Mouse (Mus musculus): ENCODE data around the gene Dgkh.

Dgkh gene

DNA sequence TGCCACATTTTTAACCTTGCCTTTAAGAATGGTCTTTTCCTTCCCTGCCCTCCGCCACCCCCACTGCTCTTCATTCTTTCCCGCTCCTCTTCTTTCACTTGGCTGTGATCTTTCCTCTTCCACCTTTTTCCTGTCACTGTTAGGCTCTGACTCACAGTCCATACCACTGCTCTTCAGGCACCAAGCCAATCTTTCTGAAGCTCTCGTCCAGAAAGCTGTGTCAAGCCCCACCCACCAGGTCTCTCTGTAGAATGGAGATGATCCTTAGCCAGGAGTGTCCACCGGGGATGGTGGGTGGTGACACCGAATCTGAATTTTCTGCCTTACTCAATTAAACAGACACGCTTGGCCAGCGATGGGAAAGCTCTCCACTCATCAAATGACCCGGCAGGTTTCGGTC is 58.0 kb downstream of the Dgkh start:
- DNase-seq (ENCODE audit: low read depth): no peak

DNA sequence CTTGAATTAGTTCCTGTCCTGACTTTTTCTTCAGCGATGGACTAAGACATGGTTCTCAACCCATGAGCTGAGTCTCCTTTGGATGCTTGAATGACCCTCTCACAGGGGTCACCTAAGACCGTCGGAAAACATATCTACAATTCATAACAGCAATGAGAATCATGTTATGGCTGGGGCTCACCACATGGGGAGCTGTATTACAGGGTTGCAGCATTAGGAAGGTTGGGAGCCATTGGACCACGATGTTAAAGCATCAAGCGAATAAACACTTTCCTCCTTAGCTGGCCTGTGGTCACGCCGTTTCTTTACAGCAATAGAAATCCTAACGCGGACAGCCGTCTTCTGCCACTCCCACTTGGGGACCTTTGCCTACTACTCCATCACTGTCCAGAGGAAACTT is 62.6 kb downstream of the Dgkh start:
- DNase-seq (ENCODE audit: low read depth): no peak

DNA sequence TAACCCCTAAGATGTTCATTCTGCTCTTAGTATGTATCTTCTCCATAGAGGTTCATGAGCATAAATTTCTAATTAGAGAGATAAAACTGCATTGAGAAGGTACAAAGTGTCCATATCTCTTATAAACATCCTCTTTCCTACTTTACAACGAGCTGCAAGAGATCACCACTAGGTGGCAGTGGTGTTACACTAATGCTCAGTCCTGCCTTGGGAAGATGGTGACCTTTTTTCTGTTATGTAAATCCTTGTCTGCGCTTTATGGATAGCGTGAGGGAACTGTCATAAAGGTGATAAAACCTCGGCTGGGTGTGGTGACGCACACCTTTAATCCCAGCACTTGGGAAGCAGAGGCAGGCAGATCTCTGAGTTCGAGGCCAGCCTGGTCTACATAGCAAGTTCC is 64.3 kb downstream of the Dgkh start:
- peak; percentile 63 for DNase-seq (ENCODE audit: low read depth)

DNA sequence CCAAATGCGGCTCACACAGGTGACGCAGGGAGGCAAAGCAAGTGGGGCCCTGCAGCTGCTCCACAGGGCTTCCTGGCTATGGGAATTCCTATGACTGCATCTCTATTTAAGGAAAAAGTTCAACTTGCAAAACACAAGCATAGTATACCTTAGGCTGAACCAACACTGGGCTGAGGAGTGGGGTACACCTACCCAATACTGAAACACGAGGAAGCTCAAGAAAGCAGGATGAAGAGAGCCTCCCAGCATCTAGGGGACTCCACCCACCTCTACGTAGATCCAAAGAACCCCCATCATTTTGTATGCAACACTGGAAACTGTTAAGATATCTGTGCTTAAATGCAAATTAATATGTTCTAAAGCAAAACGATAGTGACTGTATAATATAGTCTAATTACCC is 64.8 kb downstream of the Dgkh start:
- no peak for DNase-seq (ENCODE audit: low read depth)

DNA sequence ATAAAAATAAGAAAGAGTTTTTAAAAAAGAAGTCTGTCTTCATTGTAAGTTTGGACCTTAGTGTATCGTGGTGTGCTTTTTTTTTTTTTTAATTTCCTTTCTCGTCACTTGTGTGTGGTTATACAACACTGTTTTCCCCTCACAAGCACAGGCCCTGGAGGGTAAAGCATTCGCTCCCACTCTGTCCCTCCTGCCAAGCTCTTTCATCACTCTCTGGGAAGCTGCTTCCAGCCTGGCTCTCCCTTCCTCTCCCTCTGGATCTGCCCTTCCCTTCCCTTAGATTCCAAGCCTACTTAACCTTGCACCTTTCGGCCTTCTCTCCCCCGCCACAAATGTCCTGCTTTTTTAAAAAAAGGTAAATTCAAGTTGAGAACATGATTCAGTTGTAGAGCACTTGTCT is 69.9 kb downstream of the Dgkh start:
- DNase-seq (ENCODE audit: low read depth): no peak

DNA sequence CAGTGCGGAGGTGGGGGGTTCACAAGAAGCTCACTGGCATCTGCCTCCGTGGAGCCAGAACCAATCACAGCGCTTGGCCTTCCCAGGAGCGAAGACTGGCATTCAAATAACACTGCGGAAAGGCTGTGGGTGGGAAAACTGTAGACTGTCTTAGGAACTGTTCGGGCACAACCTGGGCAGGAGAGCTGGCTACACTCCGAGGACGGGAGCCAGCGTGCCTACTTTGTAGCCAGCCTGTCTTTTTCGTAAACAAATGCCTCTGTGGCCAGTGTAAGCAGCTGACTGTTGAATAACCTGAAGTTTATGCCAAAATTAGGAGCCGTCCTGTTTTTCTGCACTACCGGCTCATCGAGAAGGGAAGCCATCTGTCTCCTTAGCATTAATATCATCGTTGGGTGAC is 71.1 kb downstream of the Dgkh start:
- no peak for DNase-seq (ENCODE audit: low read depth)

DNA sequence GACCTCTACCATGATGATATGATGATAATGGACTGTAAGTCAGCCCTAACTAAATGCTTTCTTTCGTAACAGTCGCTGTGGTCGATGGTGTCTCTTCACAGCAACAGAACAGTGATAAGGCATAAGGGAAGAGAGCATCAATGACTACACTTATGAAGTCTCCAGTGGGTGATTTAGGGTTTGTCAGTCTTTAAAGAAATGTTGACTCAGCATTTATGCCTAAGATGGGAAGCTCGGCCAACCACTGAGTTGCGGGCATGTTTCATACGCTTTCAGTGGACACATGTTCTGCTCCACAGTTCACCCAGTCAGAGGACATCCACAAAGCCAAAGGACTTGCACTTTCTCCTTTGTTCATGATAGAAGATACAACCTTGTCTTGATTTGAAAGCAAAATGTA is 73.9 kb downstream of the Dgkh start:
- no peak for DNase-seq (ENCODE audit: low read depth)

DNA sequence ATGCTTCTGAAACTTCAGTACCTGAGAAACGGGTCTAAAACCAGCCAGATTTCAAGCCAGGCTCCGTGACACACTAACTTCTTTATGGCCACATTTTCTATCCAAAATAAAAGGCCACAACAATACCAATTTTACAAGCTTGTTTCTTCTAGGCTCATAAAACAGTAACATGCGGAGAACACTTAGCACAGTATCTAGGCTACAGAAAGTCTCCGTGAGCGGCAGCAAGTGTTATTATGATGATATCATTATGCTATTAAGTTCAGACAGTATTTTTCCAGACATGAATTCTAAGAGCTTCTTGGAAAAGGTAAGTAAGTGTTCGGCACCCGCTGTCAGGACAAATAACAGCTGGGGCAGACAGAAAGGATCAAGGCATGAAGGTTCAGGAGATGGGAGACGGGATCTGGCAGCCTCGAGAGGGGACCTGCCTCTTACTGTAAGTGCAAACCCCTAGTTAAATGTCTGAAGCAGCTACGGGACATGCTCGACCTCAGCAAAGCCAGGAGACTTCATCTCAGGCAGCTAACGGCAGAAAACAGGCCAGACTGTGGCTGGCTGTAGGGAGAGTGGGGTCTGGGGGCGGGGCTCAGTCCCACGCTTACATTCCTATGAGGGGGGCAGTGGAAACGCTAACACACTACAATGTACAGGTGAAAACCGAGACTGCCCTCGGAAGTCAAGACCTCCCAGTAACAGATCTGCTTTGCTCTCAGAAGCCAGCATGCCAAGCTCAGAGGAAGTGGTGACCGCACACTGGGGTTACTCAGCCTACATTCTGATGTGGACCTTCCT is 75.5 kb downstream of the Dgkh start:
- no peak for DNase-seq (ENCODE audit: low read depth)

DNA sequence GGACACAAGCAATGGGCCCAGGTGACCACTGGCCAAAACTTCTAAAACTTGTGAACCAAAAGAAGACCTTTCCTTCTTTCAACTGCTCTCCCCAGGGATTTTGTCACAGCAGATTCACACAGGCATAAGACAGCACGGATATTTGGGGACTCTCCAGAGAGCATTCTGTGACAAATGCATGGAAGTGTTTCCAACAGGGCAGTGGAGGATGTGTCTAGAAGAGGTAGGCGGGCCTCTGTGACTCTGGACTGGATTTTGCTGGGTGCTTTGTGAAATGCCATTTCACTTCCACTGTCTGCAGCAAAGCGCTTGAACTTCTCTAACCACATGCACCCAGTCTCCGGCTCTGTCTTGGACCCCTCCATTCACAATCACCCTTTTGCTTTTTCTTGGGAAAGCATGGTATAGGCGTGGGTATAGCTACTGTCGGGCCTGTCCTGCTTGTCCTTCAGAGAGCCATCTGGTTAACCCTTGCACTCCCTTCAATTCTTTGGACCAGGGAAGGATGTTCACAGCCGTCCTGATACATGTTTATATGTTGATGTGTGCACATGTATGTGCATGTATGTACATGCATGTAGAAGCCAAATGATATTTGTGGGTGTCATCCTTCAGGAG is 77.5 kb downstream of the Dgkh start:
- no peak for DNase-seq (ENCODE audit: low read depth)

DNA sequence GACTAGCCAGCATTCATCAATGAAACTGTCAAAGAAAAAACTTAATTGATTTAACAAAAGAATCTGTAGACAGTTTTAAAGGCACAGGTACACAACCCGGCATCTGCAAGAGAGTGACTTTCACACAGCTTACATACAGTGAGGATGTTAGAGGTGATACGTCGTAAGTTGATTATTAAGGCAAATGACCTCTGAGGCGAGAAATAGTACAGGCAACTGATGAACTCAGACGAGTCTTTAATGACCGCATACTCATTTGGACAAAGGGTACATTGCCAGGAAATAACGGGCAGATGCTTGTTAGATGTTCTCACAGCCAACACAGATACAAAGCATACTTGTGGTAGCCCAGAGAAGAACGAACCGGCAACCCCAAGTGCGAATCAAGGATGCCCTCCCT is 78.4 kb downstream of the Dgkh start:
- DNase-seq (ENCODE audit: low read depth): no peak

DNA sequence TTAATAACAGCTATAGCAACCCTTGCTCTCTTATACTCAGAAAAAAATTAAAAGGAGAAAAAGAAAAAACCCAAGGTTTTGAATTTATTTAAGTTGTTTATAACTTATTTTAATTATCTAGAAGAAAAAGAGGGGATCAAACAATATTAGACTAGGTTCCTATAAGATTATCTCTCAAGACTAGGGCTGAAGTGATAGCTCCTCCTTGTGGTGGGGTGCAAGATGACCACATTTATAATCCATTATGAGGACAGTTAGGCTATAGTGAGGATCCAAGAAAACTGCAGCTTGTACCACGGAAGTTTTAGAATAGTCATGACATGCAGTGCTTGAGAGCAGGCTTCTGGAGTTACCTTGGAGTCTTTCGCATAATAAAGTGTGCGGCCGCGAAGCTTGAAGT is 79.2 kb downstream of the Dgkh start:
- DNase-seq (ENCODE audit: low read depth): no peak

DNA sequence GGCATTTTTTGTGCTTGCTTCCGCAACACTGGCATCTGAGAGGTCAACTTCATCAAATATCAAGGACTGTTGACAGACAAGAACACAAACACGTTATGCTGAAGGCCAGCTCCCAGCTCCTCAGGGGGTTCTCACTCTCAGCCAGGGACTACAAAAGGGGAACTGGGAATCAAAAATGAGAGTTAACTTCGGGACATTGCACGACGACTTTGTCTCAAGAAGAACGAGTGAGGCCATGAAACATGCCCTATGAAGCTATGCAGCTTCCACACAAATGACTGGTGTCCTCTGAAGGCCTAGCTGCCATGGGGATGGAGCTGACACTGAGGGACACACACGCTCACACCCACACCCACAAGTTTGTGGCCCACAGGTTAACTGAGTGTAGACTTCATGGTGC is 80.9 kb downstream of the Dgkh start:
- no peak for DNase-seq (ENCODE audit: low read depth)

DNA sequence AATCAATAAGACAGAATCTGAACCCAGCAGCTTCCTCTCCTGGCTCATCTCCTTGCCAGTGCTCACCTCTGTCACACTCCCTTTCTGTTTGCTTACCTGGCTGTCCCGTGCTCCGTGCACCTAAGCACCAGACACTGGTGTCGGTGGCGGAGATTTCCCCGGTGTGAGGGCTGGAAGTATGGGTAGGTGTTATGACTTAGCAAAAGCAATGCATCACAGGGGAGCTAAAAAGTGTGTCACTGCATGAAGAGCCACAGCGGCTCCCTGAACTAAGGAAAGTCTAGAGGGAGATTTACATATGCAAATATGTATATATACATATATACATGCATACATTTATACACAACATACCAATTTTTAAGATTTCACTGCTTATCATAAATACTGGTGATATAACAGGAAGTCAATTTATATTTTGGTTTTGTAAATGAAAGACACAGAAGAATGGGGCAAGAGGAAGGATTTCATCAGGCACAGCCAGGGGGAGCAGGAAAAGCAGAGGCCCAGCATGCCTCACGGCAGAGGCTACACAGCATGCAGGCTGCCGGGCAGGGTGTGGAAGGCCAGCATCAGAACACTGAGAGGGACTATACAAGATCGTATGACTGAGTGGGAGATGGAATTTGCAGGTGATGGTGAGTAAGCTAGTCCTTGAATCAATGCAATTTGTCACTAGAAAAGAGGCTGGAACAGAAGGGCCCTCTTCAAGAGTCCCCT is 82.0 kb downstream of the Dgkh start:
- no peak for DNase-seq (ENCODE audit: low read depth)

DNA sequence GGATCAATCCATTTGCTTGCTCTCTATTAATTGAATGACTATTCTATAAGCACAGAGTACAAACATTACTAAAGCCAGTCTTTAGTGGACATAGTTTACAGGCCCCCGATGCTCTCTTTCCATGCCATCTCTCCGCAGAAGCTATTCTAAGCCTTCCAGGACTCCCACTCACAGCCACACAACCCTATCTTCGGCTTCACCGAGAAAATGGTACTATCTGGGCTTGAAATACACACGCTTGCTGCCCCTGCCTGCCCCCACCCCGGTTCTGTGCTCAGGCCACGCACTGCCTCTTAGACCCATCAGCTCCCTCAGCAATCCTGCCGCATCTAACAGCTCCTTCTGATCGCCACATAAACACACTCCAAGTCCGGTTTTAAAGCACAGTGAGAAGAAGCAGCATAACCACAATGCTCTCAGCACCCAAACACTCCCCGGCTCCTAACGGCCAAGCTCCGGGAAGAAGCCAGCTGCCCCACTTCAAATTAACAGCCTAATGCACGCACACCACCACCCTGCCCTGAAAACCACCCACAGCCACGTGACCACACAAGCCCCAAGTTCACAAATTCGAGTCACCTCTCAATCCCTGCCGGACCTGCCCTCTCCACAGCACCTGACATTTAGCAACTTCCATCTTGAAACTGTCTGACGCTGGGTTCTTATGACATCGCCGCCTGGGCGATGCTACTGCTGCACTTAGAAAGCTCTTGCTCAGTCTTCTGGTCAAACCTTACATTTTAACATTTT is 82.9 kb downstream of the Dgkh start:
- no peak for DNase-seq (ENCODE audit: low read depth)

DNA sequence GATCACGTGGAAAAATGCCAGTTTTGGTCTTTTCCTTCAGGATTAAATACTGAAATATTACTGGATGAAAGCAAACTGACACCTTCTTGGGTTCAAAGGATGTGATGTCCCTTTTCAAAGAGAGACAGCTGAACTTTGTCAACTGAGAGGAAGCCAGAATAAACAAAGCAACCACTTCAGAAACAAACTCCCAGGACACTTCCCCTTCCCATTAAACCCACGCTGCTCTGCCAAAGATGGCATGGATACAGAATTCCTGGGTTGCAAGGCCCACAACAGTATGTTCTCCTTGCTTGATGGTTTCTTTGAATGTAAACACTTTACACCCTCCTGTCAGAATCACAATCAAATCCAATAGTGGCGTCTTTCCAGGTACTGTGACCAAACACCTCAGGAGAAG is 87.0 kb downstream of the Dgkh start:
- no peak for DNase-seq (ENCODE audit: low read depth)

DNA sequence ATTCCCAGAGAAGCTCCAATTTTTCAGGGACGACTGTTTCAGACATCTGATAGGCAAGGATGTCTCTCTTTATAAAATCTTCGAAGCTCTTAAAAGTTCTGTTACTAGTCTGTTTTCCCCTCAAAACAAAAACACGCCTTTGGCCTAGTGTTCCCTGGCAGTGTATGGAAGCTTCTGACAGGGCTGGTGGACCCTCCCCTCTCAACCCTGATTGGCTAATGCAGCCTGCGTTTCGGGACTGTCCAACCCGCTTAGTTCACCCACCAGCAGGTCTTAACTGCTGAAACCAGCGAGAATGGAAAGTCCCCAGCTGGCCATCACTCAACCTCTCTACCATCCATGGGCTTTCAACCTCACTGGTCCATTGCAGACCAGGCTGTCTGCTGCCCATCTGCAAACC is 91.3 kb downstream of the Dgkh start:
- DNase-seq (ENCODE audit: low read depth): no peak

DNA sequence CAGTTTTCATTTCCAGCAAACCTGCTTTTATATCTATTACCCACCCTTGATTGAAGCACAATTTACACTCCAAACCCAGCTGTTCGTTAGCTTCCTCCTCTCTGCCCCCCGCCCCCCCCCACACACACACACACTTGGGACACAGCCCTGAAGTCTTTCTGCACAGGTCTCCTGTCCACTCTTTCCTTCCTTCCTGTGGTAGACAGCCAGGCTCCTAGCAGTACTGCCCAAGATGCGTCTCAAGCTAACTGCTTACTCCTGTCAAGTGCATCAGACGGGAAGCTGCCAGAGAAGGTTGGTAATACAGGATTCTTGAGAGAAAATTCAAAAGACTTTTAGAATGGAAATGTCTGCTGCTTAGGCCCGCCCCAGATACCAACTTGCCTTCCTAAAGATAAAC is 92.9 kb downstream of the Dgkh start:
- DNase-seq (ENCODE audit: low read depth): no peak

DNA sequence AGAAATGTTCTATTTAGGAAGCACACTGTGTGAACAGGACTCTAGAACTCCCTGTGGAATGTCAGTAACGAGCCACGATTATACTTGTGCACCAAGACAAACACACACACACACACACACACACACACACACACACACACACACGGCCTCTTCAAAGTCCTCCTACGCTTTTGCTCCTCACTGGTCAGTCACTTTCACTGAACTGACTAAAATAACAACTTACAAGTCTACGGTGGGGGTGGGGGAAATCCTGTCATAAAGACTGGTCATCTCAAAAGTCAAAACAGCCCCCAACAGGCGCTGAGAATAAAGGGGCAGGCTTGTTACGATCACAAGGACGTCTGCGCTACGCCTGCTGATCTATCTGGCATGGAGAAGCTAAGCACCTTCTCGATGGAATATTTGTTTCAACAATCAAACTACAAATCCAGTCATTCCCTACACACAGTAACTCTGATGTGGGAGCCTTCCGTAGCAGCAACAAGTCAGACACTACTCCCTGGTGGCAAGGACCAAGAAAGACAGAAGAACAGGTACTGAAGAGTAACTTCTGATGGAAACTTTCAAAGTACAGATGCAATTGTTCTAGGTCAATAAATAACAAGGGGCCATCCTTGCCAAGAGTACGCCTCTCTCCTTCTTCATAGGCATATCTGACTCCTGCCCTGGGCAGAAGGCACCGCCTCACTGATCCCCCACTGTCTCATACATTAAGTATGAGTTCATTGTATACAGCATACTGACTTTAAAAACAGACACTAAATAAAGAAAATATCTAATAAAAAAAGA is 96.8 kb downstream of the Dgkh start:
- no peak for DNase-seq (ENCODE audit: low read depth)

DNA sequence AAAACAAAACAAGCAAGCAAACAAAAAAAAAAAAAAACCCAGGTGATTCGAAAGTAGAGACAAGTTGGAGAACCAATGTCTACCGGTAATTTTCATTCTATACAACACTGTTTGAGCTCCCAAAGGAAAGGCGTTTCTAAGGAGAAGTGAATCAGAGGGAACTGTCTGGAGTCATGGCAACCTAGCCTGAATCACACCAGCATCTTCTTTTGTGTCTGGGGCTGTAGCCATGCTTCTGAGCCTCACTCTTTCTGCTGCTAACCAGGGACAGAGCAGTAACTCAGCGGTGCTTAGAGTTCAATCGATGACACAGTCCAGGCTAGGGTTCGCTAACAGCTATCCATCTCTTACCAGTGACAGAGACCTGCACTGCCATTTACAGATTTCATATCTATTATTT is 99.8 kb downstream of the Dgkh start:
- DNase-seq (ENCODE audit: low read depth): no peak

DNA sequence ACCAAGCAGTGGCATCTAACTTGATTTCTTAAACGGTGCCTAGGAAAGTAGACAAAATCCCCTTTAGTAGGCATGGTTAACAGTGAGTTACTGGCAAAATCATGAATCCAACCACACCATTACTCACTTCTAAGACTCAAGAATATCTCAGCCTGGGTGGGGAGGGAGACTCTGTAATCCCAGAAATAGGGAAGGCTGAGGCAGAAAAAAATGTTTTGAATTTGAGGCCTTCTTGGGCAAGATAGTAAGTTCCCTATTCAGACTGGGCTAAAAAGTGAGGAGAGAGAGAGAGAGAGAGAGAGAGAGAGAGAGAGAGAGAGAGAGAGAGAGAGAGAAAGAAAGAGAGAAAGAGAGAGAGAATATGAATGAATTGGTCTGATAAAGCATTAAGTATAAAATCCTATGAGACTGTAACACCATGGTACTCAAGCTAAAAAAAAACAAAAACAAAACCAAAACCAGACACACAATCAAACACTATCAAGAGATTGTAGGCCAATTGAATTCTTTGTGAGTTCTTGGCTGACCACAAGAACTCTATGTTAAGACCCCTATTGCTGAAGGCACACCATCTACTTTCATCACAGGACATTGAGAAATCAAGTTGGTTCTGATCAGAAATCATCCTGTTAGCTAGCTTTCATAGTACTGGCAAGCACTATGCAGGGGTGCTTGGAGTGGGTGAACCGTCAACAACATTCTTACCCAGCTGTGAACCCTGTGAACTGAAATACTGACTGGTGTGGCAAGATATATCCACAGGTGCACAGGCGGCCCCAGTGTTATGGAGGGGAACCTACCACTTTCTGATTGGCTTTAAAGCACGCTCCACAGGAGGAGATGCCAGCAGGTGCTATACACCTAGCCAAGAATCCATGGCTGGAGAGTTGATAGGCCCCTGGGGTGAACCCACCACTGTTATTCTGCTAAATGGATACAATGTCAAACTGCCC is 101.4 kb downstream of the Dgkh start:
- no peak for DNase-seq (ENCODE audit: low read depth)
